Mouse (Mus musculus): ENCODE data around the gene Hamp.

- TF ChIP-seq CTCF (IDR thresholded peaks at IDR 0.05; ENCODE audit: low read depth, low read length), result no peak
- TF ChIP-seq POLR2A (IDR thresholded peaks at IDR 0.05; ENCODE audit: borderline replicate concordance, low read depth, low read length), result no peak
Measured at GRCm38 (mm10) chr7:30914732-30915131, 29.1 kb downstream of the Hamp start, which contains the start of gene Mag.
